Mouse (Mus musculus) E14TG2a.4 (cell line): ENCODE measurements around the gene Pi4k2a.

ENCODE experiments used
- CTCF ChIP-seq: conservative IDR thresholded peaks from 2 replicates; pipeline ENCODE4 v1.5.1; 2014; ENCODE audit warnings: low read length
- NANOG ChIP-seq: IDR thresholded peaks from 2 replicates; pipeline ENCODE4 v1.6.1; 2014; ENCODE audit warnings: borderline replicate concordance, low read length, mixed read lengths
- POU5F1 ChIP-seq: IDR thresholded peaks from 2 replicates; pipeline ENCODE4 v1.6.1; 2014; ENCODE audit warnings: low read length, borderline replicate concordance

GRCm38 (mm10) chr19:42058426-42058825 lies 31.8 kb upstream of the Pi4k2a start:
- TF ChIP-seq CTCF (no peak), POU5F1 (no peak), NANOG (no peak)
